Mouse (Mus musculus) kidney, adult 2 months (tissue): ENCODE results near the gene Isoc2b.

Experiments used
- CTCF ChIP-seq: fragments of 200-500 bp; conservative IDR thresholded peaks from 2 replicates; pipeline ENCODE4 v1.5.1; 2011; ENCODE audit warnings: low read depth, mild to moderate bottlenecking, control low read depth, low read length, moderate library complexity, mixed read lengths; ENCODE audit not compliant: insufficient read depth, insufficient read length
- POLR2A ChIP-seq: fragments of 200-500 bp; IDR thresholded peaks from one replicate; pipeline ENCODE4 v1.6.1; 2011; ENCODE audit warnings: low read depth, low read length, control low read depth

- TF ChIP-seq CTCF: no peak
- TF ChIP-seq POLR2A: no peak
Measured at GRCm38 (mm10) chr7:4821690-4822089, 48.4 kb downstream of the Isoc2b start.
